Mouse (Mus musculus) cerebellum, postnatal 25 days (tissue): Measurements from ENCODE around the gene Stoml3.
A peak's percentile ranks its signal among the peaks of the same experiment; 100 is the strongest.

Source experiments
- DNase-seq, 2 experiments: peaks; one replicate each; pipeline ENCODE4 v3.0.0; 2021; ENCODE audit warnings: mixed read lengths in 2 of 2

Stoml3 gene

DNA sequence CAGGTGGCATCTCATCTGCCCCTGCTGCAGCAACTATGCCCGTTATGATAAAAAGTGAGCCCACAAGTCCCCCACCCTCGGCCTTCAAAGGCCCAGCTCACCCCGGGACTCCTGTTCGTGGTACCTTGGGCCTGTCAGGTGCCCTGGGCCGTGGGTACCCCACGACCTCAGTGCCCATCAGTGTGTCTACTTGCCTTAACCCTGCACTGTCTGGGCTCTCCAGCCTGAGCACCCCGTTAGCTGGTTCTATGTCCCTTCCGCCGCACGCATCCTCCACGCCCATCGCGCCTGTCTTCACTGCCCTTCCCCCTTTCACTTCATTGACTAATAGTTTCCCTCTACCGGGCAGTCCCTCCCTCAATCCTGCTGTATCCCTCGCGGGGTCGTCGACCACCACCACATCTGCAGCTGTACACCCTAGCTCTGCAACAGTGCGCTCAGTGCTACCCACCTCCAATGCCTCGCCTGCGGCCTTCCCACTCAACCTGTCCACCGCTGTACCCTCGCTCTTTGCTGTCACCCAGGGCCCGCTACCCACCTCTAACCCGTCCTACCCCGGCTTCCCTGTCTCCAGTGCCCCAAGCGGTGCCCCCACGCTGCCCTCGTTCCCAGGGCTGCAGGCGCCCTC is 9.9 kb upstream of the Stoml3 start:
- DNase-seq: no peak

DNA sequence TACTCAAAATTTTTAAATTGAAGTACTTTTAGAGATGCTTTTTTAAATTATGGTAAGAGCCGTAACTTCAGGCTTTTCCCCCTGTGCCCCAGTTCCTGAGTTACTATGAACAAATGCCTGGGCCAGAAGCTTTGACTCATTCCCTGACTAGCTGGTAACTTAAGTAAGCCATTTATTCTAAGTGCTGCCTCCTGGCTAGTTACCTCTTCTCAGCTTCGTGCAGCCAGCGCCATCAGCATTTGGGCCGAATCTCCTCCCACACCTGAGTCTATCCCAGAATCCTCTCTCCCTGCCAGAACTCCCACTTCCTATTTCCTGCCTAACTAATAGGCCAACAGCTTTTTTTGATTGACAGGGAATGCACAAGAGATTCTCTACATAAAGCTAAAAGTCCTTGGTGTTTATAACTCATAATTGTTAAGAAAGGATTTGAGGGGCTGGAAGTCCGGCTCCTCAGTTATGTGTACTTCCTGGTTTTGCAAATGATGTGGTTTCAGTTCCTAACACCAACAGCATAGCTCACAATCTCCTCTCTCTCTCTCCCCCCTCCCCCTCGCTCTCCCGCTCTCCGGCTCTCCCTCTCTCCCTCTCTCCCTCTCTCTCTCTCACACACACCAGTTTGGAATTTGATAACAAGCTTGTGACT is 4.9 kb upstream of the Stoml3 start:
- DNase-seq: no peak

GRCm38 (mm10) chr3:53486561-53486960 is 1.9 kb upstream of the Stoml3 start:
- no peak for DNase-seq

DNA sequence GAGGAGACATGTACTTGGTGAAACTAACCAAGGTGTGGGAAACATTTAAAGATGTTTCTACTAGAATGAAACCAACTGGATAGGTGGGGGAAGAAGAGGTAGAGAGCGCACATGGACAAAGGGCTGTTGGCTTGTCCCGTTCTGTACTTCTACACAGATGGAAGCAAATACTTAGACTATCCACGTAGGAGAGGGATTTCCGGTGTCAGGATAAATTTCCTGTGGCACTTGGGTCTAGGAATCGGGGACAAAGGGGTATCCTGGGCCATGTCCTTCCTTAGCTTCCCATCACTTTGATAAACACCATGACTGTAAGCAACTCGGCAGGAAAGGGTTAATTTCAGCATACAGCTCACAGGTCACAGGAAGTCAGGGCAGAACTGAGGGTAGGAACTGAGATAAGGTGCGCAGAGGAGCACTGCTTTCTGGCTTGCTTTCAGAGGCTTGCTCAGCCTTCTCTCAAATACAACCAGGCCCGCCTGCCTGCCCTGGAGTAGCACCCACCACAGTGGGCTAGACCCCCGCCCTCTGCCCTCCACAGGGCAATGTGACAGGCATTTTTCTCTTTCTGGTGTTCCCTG is 1.4 kb upstream of the Stoml3 start:
- DNase-seq: no peak

GRCm38 (mm10) chr3:53498351-53498905 is 10.0 kb downstream of the Stoml3 start:
- no peak for DNase-seq

DNA sequence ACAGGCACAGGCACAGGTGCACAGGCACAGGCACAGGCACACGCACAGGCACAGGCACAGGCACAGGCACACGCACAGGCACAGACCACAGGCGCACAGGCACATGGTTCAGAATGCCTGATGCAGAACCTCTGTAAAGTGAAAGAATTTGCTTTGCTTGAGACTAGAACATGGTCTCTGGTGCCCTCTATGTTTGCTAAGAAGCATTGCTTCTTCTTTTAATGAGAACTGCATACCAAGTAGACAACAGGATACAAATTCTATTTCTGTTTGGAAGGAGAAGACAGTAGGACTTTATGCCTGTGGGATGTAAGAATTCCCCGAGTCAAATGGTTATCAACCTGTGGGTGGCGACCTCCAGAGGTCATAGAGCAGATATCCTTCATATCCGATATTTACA is 14.0 kb downstream of the Stoml3 start:
- no peak for DNase-seq

- no peak for DNase-seq
These were observed 24.6 kb downstream of the Stoml3 start for GRCm38 (mm10) chr3:53513096-53513495.

DNA sequence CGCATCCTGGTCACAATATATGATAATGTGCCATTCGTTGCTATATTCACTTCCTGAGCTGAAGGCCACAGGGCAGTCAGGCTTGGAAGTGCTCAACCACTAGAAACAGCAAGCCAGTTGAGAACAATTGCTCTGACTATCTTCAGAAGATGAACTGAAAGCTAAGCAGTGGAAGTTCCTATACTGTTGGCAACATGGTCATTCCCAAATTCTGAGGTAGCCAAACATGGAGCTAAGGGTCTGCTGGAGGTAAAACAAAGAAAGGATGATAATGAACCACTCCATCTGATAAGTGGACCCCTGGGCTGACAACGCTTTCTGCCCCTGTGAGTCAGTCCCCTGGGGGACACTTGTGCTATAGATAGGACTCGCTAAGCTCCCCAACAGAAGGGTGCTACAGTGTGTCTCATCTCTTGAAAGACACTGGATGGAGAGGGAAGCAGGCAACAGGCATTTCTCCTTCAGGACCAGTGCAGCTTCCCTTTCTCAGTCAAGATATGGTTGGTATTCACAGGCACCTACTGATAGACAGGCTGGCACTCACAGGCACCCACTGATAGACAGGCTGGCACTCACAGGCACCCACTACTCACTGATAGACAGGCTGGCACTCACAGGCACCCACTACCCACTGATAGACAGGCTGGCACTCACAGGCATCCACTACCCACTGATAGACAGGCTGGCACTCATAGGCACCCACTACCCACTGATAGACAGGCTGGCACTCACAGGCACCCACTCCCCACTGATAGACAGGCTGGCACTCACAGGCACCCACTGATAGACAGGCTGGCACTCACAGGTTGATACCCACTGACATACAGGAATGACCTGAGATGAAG is 26.0 kb downstream of the Stoml3 start:
- DNase-seq: no peak

GRCm38 (mm10) chr3:53522794-53523193 is 34.3 kb downstream of the Stoml3 start:
- DNase-seq: no peak

GRCm38 (mm10) chr3:53525737-53526136 is 37.3 kb downstream of the Stoml3 start:
- peak; percentile 72 to 85 for DNase-seq

DNA sequence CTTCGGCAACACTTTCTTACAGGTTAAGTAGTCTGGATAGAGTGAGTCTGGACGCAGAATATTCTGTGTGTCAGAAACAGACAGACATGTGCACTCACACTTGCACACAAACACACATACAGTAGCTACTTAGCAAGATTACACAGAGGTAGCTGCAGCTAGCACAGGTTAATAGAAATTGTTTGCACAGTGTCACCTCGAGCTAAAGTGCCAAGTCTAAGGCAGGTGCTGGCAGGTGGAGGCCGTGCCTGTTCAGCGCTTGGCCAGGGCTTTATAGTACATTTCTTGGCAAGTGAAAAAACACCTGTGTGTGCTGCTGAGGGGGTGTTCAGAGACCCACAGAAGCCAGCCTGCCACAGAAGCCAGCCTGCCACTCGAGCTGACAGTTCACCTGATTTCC is 41.9 kb downstream of the Stoml3 start:
- DNase-seq: no peak

DNA sequence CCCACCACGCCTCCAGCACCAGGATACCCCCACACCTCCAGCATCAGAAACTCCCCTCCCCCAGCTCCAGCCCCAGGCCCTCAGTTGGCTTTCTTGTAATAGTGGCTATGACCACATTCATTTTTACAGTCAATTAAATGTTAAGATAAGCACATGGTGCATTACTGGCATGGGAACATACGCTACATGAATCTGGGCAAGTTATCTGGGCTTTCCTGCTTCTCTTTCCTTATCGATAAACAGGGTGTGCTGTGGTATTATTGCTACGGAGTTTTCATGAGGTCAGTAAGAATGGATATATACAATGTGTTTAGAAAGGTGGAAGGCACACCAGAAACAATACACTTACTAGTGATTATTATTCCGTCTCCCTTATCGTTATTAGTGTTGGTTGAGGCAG is 43.6 kb downstream of the Stoml3 start:
- no peak for DNase-seq

DNA sequence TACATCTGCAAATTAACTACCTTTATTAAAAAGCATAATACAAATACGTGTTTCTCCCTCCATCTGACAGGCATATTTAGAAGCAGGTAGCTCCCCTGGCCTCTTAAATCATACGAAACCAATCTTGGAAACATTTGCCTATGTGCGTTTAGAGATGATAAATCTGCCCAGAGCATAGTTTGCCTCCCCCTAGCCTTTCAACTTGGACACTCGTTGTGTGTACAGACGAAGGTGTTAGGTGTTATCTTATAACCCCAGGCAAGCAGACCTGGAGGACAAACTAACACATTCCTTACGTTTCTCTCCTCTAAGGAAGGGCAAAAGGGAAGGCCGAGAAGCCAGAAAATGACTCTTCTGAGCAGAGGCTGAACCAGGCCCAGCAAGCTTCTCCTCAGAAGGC is 64.2 kb downstream of the Stoml3 start:
- no peak for DNase-seq

DNA sequence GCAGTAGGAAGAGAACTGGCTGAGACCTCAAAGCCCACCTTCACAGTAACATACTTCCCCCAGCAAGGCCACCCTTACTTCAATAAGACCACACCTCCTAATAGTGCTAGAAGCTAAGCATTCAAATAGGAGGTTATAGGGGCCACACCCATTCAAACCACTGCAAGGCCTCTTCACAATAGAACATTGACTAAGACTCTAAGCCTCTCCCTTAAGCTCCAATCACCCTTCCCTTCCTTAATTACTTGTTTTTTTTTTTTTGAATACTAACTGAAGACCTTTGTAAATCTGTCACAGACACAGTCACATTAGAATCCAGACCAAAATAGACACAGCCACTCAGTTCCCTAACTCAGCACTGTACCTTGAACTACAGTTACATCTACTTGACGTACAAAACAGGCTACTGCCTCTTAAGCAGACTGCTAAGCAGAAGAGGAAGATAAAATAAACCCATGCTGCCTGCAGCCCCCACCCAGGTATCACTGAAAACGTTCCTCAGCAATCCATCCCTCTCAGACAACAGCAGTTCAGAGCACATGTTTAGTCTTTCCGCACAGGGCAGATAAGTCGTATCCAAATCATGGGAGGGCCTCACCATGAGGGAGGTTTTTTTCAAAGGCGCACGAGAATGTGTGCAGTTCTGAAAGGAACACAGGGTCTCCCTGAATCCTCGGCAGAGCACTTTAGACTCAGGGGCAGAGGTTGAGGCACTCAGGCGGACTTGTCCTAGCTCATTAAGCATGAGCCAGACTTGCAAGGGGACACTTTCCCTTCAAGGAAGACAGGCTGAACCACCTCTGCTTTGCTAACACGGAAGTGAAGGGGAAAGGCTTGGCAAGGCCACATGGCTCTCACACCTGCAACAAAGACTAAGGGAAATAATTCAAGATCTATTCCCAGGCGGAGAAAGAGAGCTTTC is 66.8 kb downstream of the Stoml3 start:
- DNase-seq: no peak

GRCm38 (mm10) chr3:53557388-53558214 is 69.1 kb downstream of the Stoml3 start:
- DNase-seq: no peak
